Mouse (Mus musculus) thymus, postnatal 4 days (tissue): ENCODE data around the gene Apex2.
"Not testable (repeated sequence)": the region's sequence is repeated elsewhere in the genome, so short reads cannot be mapped to it uniquely, and the experiment has no call there.

Experiments used
- DNase-seq: peaks from one replicate; pipeline ENCODE4 v3.0.0; 2021

The Apex2 gene

DNA sequence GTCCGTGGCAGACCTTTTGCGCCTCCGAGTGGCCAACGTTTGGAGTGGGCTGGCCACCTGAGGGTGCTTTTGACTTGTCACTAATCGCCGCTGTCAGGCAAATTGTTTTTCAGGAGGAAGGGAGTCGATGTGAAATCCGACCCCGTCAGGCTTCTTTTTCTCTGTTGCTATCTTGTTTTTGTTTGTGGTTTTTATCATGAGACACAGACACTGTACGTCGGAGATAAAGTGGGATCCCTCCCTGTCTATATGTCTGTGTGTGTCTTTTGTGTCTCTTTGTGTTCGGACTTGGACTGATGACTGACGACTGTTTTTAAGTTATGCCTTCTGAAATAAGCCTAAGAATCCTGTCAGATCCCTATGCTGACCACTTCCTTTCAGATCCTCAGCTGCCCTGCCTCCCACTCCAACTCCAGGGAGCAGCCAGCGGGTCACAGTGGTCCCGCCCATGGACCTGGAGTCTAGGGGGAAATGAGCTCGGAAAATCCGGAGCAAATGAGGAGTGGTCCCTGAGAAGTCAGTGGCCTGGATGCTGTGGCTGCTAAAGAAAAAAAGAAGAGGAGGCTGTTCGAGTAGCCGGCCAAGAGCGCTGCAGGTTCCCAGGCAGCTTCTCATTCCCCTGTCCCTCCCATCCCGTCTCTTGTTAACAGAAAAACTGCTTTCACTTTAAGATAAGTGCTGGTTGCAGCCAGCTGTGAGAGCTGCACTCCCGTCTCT lies 103.2 kb downstream of the Apex2 start:
- not testable (repeated sequence) for DNase-seq

DNA sequence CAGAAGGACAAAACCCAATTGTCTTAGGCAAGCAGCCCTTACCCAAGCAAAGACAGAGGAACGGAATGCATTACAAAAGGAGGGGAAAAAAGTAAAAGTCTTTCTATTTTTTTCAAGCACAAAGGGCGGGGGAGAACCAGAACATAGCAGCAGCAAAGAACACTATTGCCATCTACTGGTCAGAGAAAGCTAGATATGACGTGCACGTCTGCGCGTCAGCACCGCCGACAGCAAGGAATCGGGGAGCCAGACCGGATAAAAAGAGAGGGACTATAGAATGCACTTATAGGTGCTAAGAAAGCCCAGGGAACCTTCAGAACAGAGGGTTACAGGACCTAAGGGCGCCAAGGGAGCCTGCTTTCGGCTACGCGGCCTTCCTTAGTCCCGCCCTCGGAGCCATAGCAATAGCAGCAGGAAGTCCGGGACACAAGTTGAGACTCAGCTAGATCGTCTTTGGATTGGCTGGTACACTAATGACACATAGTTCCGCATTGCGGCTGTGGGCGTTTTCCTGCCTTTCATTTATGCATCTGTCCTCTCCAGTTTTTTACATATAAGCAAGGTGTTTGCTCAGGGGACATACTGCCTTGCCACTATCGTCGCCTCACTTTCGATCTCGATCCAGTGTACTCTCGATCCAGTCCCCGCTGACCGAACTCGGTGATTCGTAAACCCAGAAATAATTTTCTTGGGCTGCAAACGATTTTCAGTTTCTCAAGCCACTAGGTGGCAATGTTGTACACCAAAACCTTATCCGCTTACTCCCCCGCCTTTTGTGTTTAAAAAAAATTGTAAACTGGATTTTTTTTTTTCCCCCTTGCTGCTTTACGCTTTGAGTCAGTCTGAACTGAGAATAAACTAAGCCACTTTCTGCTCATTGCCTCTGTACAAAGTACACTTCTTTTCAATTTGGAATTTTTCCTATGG lies 111.6 kb downstream of the Apex2 start:
- peak; percentile 81 for DNase-seq

DNA sequence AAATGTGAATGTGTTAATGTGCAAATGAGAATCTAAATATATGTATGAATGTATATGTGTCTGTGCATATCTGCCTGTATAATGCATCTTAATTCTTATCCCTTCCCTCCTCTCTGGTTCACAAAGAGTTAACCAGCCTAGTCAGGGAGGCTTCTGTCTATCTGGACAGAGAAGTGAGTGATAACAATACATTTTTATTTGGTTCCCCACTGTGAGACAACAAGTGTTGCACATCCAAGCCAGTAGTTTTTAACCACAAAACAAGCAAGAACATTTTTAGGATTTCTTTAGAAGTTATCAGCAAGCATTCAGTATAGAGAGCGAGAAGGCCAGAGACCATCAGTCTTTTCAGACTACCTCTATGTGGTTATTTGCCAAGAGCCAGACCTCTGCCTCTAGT lies 118.3 kb downstream of the Apex2 start:
- no peak for DNase-seq
